19 mouse cellular contexts compared by ENCODE assay signal in genomic region chr4:59757452-59758435, GRCm38 (mm10). TPM values are rescaled to one million over a fixed set of nuclear protein-coding genes. Genes with fewer than 3 reads are reported as not detected.
DNase-seq lines count a peak whose midpoint lies in the region; ATAC-seq and TF ChIP-seq lines count a peak whose summit lies in the region.
"Had no signal": no experiment of that assay in that cellular context is flagged by ENCODE, and none has a peak within 500 bp of the region (broad histone marks: within the 10 kb centered on the region; RNA-seq: fewer than 3 reads in every experiment).

No protein-coding gene starts in this region.

- no peak for TF ChIP-seq CTCF in thymus, adult 2 months (IDR thresholded peaks at IDR 0.05; ENCODE audit: borderline replicate concordance, control insufficient read depth, extremely low read depth, insufficient read depth, low read length, poor library complexity)

- peak; percentile 34 for DNase-seq in intestine, embryonic 14.5 days (ENCODE audit: low spot score)
- DNase-seq in adipocyte (ENCODE audit: low spot score), result peak; percentile 20
- DNase-seq in kidney, adult 18-20 months, result peak; percentile 32
- peak; percentile 61 for DNase-seq in kidney, postnatal 14 days
- no peak for DNase-seq in thymus, adult 2 months
- DNase-seq in urinary bladder, postnatal 4 days (ENCODE audit: low spot score in 2 of 2), result no peak
- DNase-seq in midbrain, embryonic 14.5 days, result no peak
- DNase-seq: adrenal gland, postnatal 10 days; cerebellum, adult 9-10 months; embryo, embryonic 11 days; heart, adult 2 months; right cerebral cortex, postnatal 4 days had no signal

- no peaks in the 10 kb centered on the region for H3K4me1 ChIP-seq in intestine, embryonic 14.5 days (replicated peaks; ENCODE audit: control insufficient read depth, insufficient read depth, low read length)
- H3K4me1 ChIP-seq in intestine, embryonic 16.5 days (ENCODE audit: control insufficient read depth, insufficient read depth, low read length), result peaks cover 5% of the 10 kb centered on the region; the same call in 1 of the 2 replicates
- no peaks in the 10 kb centered on the region for H3K4me1 ChIP-seq in thymus, adult 2 months (replicated peaks; ENCODE audit: control insufficient read depth, insufficient read depth, low read length)
- H3K4me1 ChIP-seq in midbrain, embryonic 14.5 days (ENCODE audit: control insufficient read depth, insufficient read depth, low read length), result no peaks in the 10 kb centered on the region

- H3K27ac ChIP-seq in intestine, embryonic 14.5 days (ENCODE audit: low read depth), result no peak overlapping the region
- H3K27ac ChIP-seq in intestine, embryonic 16.5 days (ENCODE audit: low read length), result no peak overlapping the region
- H3K27ac ChIP-seq in thymus, adult 2 months (ENCODE audit: control insufficient read depth, insufficient read depth, low read length), result no peak overlapping the region; the same call in 1 of the 2 replicates
- no peak overlapping the region for H3K27ac ChIP-seq in midbrain, embryonic 14.5 days (replicated peaks; ENCODE audit: low read depth, low read length)
- H3K27ac ChIP-seq: heart, adult 2 months; hindbrain, postnatal 0 days; layer of hippocampus, adult 2 months; limb, embryonic 12.5 days; liver, embryonic 15.5 days; neural tube, embryonic 13.5 days had no signal

- H3K4me2 ChIP-seq in intestine, embryonic 14.5 days (ENCODE audit: low read length), result no peak overlapping the region
- no peak overlapping the region for H3K4me2 ChIP-seq in intestine, embryonic 16.5 days (ENCODE audit: low read depth, low read length)
- no peak overlapping the region for H3K4me2 ChIP-seq in midbrain, embryonic 14.5 days (ENCODE audit: low read length)
- H3K4me2 ChIP-seq: limb, embryonic 12.5 days; liver, embryonic 15.5 days; neural tube, embryonic 13.5 days had no signal

- TF ChIP-seq POLR2A in thymus, adult 2 months (IDR thresholded peaks at IDR 0.05; ENCODE audit: control insufficient read depth, extremely low read depth, insufficient read depth, low read length, poor library complexity), result no peak

- ATAC-seq in intestine, embryonic 14.5 days (replicated peaks; ENCODE audit: low FRiP score, low TSS enrichment, low read depth), result no peak
- no peak for ATAC-seq in intestine, embryonic 16.5 days
- no peak for ATAC-seq in midbrain, embryonic 14.5 days (ENCODE audit: low FRiP score, low TSS enrichment)
- ATAC-seq: hindbrain, postnatal 0 days had no signal

- H3K36me3 ChIP-seq in intestine, embryonic 14.5 days (ENCODE audit: control insufficient read depth, insufficient read depth, low read length), result no peaks in the 10 kb centered on the region
- no peaks in the 10 kb centered on the region for H3K36me3 ChIP-seq in intestine, embryonic 16.5 days (ENCODE audit: control insufficient read depth, insufficient read depth, low read length)
- no peaks in the 10 kb centered on the region for H3K36me3 ChIP-seq in thymus, adult 2 months (ENCODE audit: control insufficient read depth, insufficient read depth, low read length)
- H3K36me3 ChIP-seq in midbrain, embryonic 14.5 days (ENCODE audit: control insufficient read depth, insufficient read depth, low read length), result peaks cover 2% of the 10 kb centered on the region

- no peaks in the 10 kb centered on the region for H3K27me3 ChIP-seq in intestine, embryonic 14.5 days (replicated peaks; ENCODE audit: control insufficient read depth, insufficient read depth, low read length)
- H3K27me3 ChIP-seq in intestine, embryonic 16.5 days (replicated peaks; ENCODE audit: control insufficient read depth, insufficient read depth, low read length), result no peaks in the 10 kb centered on the region
- no peaks in the 10 kb centered on the region for H3K27me3 ChIP-seq in thymus, adult 2 months (ENCODE audit: control insufficient read depth, insufficient read depth, low read length)
- H3K27me3 ChIP-seq in midbrain, embryonic 14.5 days (ENCODE audit: control insufficient read depth, insufficient read depth, low read length), result no peaks in the 10 kb centered on the region
- H3K27me3 ChIP-seq: limb, embryonic 12.5 days; liver, embryonic 15.5 days; neural tube, embryonic 13.5 days had no signal

- H3K4me3 ChIP-seq in intestine, embryonic 14.5 days (ENCODE audit: low read depth, low read length), result no peak overlapping the region
- no peak overlapping the region for H3K4me3 ChIP-seq in intestine, embryonic 16.5 days (ENCODE audit: low read length)
- no peak overlapping the region for H3K4me3 ChIP-seq in thymus, adult 2 months (ENCODE audit: control insufficient read depth, insufficient read depth, low read length)
- no peak overlapping the region for H3K4me3 ChIP-seq in midbrain, embryonic 14.5 days (replicated peaks; ENCODE audit: low read depth, low read length)
- H3K4me3 ChIP-seq: erythroblast, embryonic 14.5 days; heart, adult 2 months; layer of hippocampus, adult 2 months; limb, embryonic 12.5 days; liver, embryonic 15.5 days; neural tube, embryonic 13.5 days had no signal

- WGBS in intestine, embryonic 14.5 days, result 71% methylated on average over 12 of the region's 12 CpGs
- 78% methylated on average over 12 of the region's 12 CpGs for WGBS in intestine, embryonic 16.5 days
- 94% methylated on average over 12 of the region's 12 CpGs for WGBS in thymus, adult 2 months
- 84% methylated on average over 12 of the region's 12 CpGs for WGBS in midbrain, embryonic 14.5 days

- H3K9ac ChIP-seq in intestine, embryonic 14.5 days (ENCODE audit: low read length), result no peak overlapping the region
- H3K9ac ChIP-seq in intestine, embryonic 16.5 days (ENCODE audit: low read depth, low read length), result no peak overlapping the region
- no peak overlapping the region for H3K9ac ChIP-seq in midbrain, embryonic 14.5 days (replicated peaks; ENCODE audit: low read length)
- H3K9ac ChIP-seq: limb, embryonic 12.5 days; liver, embryonic 15.5 days; neural tube, embryonic 13.5 days had no signal

- H3K9me3 ChIP-seq in intestine, embryonic 14.5 days (ENCODE audit: control insufficient read depth, low read length), result no peaks in the 10 kb centered on the region
- no peaks in the 10 kb centered on the region for H3K9me3 ChIP-seq in intestine, embryonic 16.5 days (ENCODE audit: control insufficient read depth, low read length)
- H3K9me3 ChIP-seq in midbrain, embryonic 14.5 days (ENCODE audit: control insufficient read depth, low read length), result no peaks in the 10 kb centered on the region
- H3K9me3 ChIP-seq: limb, embryonic 12.5 days; liver, embryonic 15.5 days; neural tube, embryonic 13.5 days had no signal

RNA-seq across cellular contexts. Expression of gene Inip, which starts 43.6 kb away (rescaled TPM):
- polyA plus RNA-seq in intestine, embryonic 14.5 days (2014; fragmentation: Nextera tagmentation; extraction: Ambion mirVana), result 55.1 and 56.1 TPM in 2 replicates
- polyA plus RNA-seq in intestine, embryonic 16.5 days (2015; fragmentation: Nextera tagmentation; extraction: Ambion mirVana), result 33.3 and 37.6 TPM in 2 replicates
- 26.7 and 27.8 TPM in 2 replicates for polyA plus RNA-seq in thymus, adult 2 months (2012; rRNA removed)
- polyA plus RNA-seq in midbrain, embryonic 14.5 days (2014; fragmentation: Nextera tagmentation; extraction: Ambion mirVana), result 55.7 and 64.6 TPM in 2 replicates

RNA-seq across cellular contexts. Expression of gene Snx30, which starts 47.9 kb away (rescaled TPM):
- polyA plus RNA-seq in intestine, embryonic 14.5 days (2014; fragmentation: Nextera tagmentation; extraction: Ambion mirVana), result 6.0 and 6.8 TPM in 2 replicates
- 4.3 and 5.2 TPM in 2 replicates for polyA plus RNA-seq in intestine, embryonic 16.5 days (2015; fragmentation: Nextera tagmentation; extraction: Ambion mirVana)
- 6.1 and 7.8 TPM in 2 replicates for polyA plus RNA-seq in thymus, adult 2 months (2012; rRNA removed)
- polyA plus RNA-seq in midbrain, embryonic 14.5 days (2014; fragmentation: Nextera tagmentation; extraction: Ambion mirVana), result 22.7 and 23.4 TPM in 2 replicates

Comparison
In these comparisons a context has a peak if more than half of its experiments do, and no peak if none do; other contexts are left out.
1. DNase-seq: peak in intestine, embryonic 14.5 days (single experiment), adipocyte (single experiment), kidney, adult 18-20 months (single experiment) and kidney, postnatal 14 days (single experiment); none in thymus, adult 2 months (single experiment), urinary bladder, postnatal 4 days (0 of 2) and midbrain, embryonic 14.5 days (single experiment).